Mouse (Mus musculus): ENCODE results near the gene Jade3. TPM values are rescaled to one million over a fixed set of nuclear protein-coding genes. Genes with fewer than 3 reads are reported as not detected.
A peak's percentile ranks its signal among the peaks of the same experiment; 100 is the strongest.
"Not testable (repeated sequence)": the region's sequence is repeated elsewhere in the genome, so short reads cannot be mapped to it uniquely, and the experiment has no call there.

Jade3 gene
- polyA plus RNA-seq (2012; rRNA removed): 1.9 and 3.3 TPM in 2 replicates
- 6.3 and 7.3 TPM in 2 replicates for polyA plus RNA-seq (2014; fragmentation: Nextera tagmentation; extraction: Ambion mirVana)

GRCm38 (mm10) chrX:20425140-20425838, at the start of gene Jade3:
Gene Jade3, plus strand, starts transcription at chrX:20425688.
- H3K9me3 ChIP-seq (ENCODE audit: control insufficient read depth, low read length): no peaks in the 10 kb centered on the region
- ATAC-seq (ENCODE audit: insufficient read depth) (peak; percentile 92), DNase-seq (ENCODE audit: low read depth in 3 of 3, low spot score in 3 of 3) (peak; percentile 71 to 72 (median 71))
- 18% methylated on average over 37 of the region's 67 CpGs for WGBS (ENCODE audit: insufficient replicate concordance)
- peak within 1 kb of the TSS; percentile 80 for H3K9ac ChIP-seq (replicated peaks)
- H3K4me3 ChIP-seq (ENCODE audit: insufficient read depth in 1 of 2, low read depth in 2 of 2, low read length in 2 of 2): peak within 1 kb of the TSS; percentile 75 to 93
- TF ChIP-seq EP300 (IDR thresholded peaks at IDR 0.05; ENCODE audit: low read depth) (no peak), CTCF (IDR thresholded peaks at IDR 0.05; ENCODE audit: low read depth) (0 out of 2 replicates have a peak, but pooled peaks have one; percentile 30)
- H3K4me1 ChIP-seq (replicated peaks; ENCODE audit: control insufficient read depth in 2 of 2, insufficient read depth in 2 of 2, low read length in 1 of 2): 0 out of 4 replicates have a peak, but pooled peaks cover 0 to 2% of the 10 kb centered on the region in 2 experiments
- H3K36me3 ChIP-seq (replicated peaks; ENCODE audit: control insufficient read depth, insufficient read depth, low read depth): no peaks in the 10 kb centered on the region
- H3K27me3 ChIP-seq (ENCODE audit: control insufficient read depth, insufficient read depth, low read length): no peaks in the 10 kb centered on the region
- H3K4me2 ChIP-seq (ENCODE audit: low read depth): peak within 1 kb of the TSS; percentile 80
- peak within 1 kb of the TSS; percentile 62 for H3K27ac ChIP-seq

DNA sequence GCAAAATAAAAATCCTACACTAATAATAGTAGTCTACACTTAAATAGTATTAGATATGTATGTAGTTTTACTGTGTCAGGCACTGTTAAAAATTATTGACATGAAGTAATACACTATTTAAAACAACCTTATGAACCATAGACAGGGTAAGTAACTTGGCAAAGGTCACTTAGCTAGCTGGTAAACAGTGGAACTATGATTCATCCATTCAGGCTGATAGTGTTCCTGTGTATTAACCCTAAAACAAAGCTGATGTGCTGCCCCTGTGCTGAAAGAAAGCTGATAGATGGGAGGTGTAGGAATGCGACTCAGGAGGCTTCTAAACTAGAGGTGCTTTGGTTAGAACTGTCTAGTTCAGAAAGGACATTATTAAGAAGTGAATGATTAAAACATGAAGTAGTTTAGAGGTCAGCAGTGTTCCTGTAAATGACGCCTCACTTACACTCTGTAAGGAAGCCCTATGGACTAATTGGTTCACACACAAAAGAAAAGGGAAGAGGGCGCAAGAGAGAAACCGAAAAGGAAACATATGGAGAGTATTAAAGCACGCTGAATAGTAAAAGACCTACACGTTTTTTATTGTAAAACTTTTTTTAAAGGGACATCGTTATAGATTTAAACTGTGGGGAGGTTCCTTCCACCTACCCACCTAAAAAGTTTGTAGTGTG, 46.0 kb upstream of the Jade3 start:
- Histone ChIP-seq H3K4me1 (replicated peaks; ENCODE audit: control insufficient read depth in 2 of 2, insufficient read depth in 2 of 2, low read length in 1 of 2) (no peaks in the 10 kb centered on the region), H3K4me3 (ENCODE audit: insufficient read depth in 1 of 2, low read depth in 2 of 2, low read length in 2 of 2) (no peak overlapping the region), H3K27me3 (ENCODE audit: control insufficient read depth, insufficient read depth, low read length) (no peaks in the 10 kb centered on the region), H3K9ac (replicated peaks) (no peak overlapping the region), H3K9me3 (ENCODE audit: control insufficient read depth, low read length) (no peaks in the 10 kb centered on the region), H3K36me3 (replicated peaks; ENCODE audit: control insufficient read depth, insufficient read depth, low read depth) (no peaks in the 10 kb centered on the region; the same call in 1 of the 2 replicates), H3K4me2 (ENCODE audit: low read depth) (no peak overlapping the region), H3K27ac (no peak overlapping the region)
- ATAC-seq (ENCODE audit: insufficient read depth) (no peak), DNase-seq (ENCODE audit: low read depth in 3 of 3, low spot score in 3 of 3) (no peak)
- WGBS (ENCODE audit: insufficient replicate concordance): 61% methylated on average over 7 of the region's 7 CpGs
- no peak for TF ChIP-seq EP300 (IDR thresholded peaks at IDR 0.05; ENCODE audit: low read depth)
- no peak for TF ChIP-seq CTCF (IDR thresholded peaks at IDR 0.05; ENCODE audit: low read depth)

DNA sequence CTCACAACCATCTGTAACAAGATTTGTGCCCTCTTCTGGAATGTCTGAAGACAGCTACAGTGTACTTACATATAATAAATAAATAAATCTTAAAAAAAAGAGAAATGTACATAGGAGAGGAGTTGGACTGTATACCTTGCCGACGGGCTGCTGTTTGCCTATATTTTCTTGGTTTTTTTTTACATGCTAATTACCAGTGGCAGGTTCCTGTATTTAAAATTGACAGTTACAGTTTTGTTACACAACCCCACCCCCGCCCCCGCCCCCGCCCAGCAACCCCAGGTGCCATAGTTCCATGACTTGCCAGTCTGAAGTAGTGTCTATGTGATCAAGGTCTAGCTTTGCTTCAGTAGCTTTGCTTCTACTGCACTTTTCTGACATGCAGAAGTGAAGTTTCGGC, 43.2 kb upstream of the Jade3 start:
- no peak for DNase-seq (ENCODE audit: low read depth in 3 of 3, low spot score in 3 of 3)
- Histone ChIP-seq H3K27me3 (ENCODE audit: control insufficient read depth, insufficient read depth, low read length) (no peaks in the 10 kb centered on the region), H3K36me3 (replicated peaks; ENCODE audit: control insufficient read depth, insufficient read depth, low read depth) (no peaks in the 10 kb centered on the region; the same call in 1 of the 2 replicates), H3K4me1 (replicated peaks; ENCODE audit: control insufficient read depth in 2 of 2, insufficient read depth in 2 of 2, low read length in 1 of 2) (no peaks in the 10 kb centered on the region), H3K4me3 (ENCODE audit: insufficient read depth in 1 of 2, low read depth in 2 of 2, low read length in 2 of 2) (no peak overlapping the region), H3K4me2 (ENCODE audit: low read depth) (no peak overlapping the region), H3K9me3 (ENCODE audit: control insufficient read depth, low read length) (no peaks in the 10 kb centered on the region), H3K27ac (no peak overlapping the region), H3K9ac (replicated peaks) (no peak overlapping the region)
- no peak for TF ChIP-seq EP300 (IDR thresholded peaks at IDR 0.05; ENCODE audit: low read depth)
- no peak for TF ChIP-seq CTCF (IDR thresholded peaks at IDR 0.05; ENCODE audit: low read depth)
- WGBS (ENCODE audit: insufficient replicate concordance): 78% methylated on average over 6 of the region's 6 CpGs
- ATAC-seq (ENCODE audit: insufficient read depth): no peak

GRCm38 (mm10) chrX:20387006-20387405, 38.5 kb upstream of the Jade3 start:
- Histone ChIP-seq H3K36me3 (replicated peaks; ENCODE audit: control insufficient read depth, insufficient read depth, low read depth) (no peaks in the 10 kb centered on the region), H3K4me3 (ENCODE audit: insufficient read depth in 1 of 2, low read depth in 2 of 2, low read length in 2 of 2) (no peak overlapping the region), H3K4me1 (replicated peaks; ENCODE audit: control insufficient read depth in 2 of 2, insufficient read depth in 2 of 2, low read length in 1 of 2) (no peaks in the 10 kb centered on the region), H3K27ac (no peak overlapping the region), H3K9ac (replicated peaks) (no peak overlapping the region), H3K9me3 (ENCODE audit: control insufficient read depth, low read length) (no peaks in the 10 kb centered on the region), H3K4me2 (ENCODE audit: low read depth) (no peak overlapping the region), H3K27me3 (ENCODE audit: control insufficient read depth, insufficient read depth, low read length) (no peaks in the 10 kb centered on the region)
- ATAC-seq (ENCODE audit: insufficient read depth) (no peak), DNase-seq (ENCODE audit: low read depth in 3 of 3, low spot score in 3 of 3) (no peak)
- TF ChIP-seq EP300 (IDR thresholded peaks at IDR 0.05; ENCODE audit: low read depth): no peak
- WGBS (ENCODE audit: insufficient replicate concordance): 57% methylated on average over 3 of the region's 3 CpGs

DNA sequence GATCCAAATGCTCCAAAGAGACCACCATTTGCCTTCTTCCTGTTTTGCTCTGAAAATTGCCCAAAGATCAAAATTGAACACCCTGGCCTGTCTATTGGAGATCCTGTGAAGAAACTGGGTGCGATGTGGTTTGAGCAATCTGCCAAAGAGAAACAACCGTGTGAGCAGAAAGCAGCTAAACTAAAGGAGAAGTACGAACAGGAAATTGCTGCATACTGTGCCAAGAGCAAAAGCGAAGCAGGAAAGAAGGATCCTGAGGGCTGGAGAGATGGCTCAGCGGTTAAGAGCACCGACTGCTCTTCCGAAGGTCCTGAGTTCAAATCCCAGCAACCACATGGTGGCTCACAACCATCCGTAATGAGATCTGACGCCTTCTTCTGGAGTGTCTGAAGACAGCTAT, 33.5 kb upstream of the Jade3 start:
- not testable (repeated sequence) for H3K9me3 ChIP-seq (ENCODE audit: control insufficient read depth, low read length); H3K4me3 ChIP-seq (ENCODE audit: insufficient read depth in 1 of 2, low read depth in 2 of 2, low read length in 2 of 2); H3K27me3 ChIP-seq (ENCODE audit: control insufficient read depth, insufficient read depth, low read length); H3K36me3 ChIP-seq (replicated peaks; ENCODE audit: control insufficient read depth, insufficient read depth, low read depth); H3K4me1 ChIP-seq (replicated peaks; ENCODE audit: control insufficient read depth in 2 of 2, insufficient read depth in 2 of 2, low read length in 1 of 2); DNase-seq (ENCODE audit: low read depth in 3 of 3, low spot score in 3 of 3); H3K27ac ChIP-seq; H3K9ac ChIP-seq (replicated peaks); ATAC-seq (ENCODE audit: insufficient read depth); H3K4me2 ChIP-seq (ENCODE audit: low read depth)
- 69% methylated on average over 9 of the region's 9 CpGs for WGBS (ENCODE audit: insufficient replicate concordance)
